Mouse (Mus musculus): Measurements from ENCODE around the gene 9530077C05Rik.

- TF ChIP-seq POLR2A (IDR thresholded peaks at IDR 0.05; ENCODE audit: borderline replicate concordance, low read depth, low read length) (no peak), CTCF (IDR thresholded peaks at IDR 0.05; ENCODE audit: low read depth, low read length) (no peak)
These were observed 22.8 kb upstream of the 9530077C05Rik start for GRCm38 (mm10) chr9:22388401-22388980.
